Mouse (Mus musculus) monocyte, adult 2 months (primary cell): Measurements from ENCODE around the gene Cbfa2t2.
"Not testable (repeated sequence)": the region's sequence is repeated elsewhere in the genome, so short reads cannot be mapped to it uniquely, and the experiment has no call there.

ENCODE experiments used
- DNase-seq, 2 experiments: peaks; one replicate each; pipeline ENCODE4 v3.0.0; 2022; ENCODE audit warnings: low spot score in 2 of 2, low read depth in 1 of 2

Gene Cbfa2t2

GRCm38 (mm10) chr2:154467139-154467538 lies 30.9 kb downstream of the Cbfa2t2 start:
- DNase-seq = no peak

DNA sequence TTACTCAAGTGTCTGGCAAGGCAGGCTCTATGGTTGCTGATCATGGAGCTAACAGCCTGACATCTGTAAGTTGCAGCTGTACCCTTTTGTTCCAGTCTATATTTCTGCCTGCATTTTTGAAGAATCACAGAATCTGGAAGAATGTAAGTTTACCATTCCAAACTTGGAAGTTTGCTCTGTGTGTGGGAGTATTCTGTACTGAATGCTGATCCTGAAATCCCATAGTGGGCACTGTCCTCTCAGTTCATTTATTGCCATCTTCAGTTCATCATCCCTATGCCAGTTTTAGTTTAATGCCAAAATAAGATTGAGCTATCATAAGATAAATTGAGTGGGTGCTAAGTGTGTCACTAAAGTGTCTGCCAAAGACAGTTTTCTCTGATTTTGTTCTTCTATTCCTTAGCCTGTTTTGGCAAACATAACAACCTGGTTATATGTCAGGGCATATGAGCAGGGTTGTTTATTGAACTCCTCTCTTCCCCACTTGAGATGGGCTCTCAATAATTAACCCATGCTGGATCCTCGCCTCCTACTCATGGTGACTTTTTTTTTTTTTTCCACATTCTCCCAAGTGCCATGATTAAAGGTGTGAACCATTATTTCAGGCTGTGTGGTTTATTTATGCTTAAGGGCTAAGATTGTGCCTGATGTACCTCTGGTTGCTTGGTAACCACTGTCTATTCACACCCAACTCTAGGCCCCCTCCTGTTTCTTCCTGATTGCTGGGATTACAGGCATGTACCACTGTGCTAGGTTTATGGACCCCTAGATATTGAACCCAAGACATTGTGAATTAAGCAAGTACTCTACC lies 38.2 kb downstream of the Cbfa2t2 start:
- no peak for DNase-seq

- no peak for DNase-seq
Observed at GRCm38 (mm10) chr2:154475062-154475349, 38.7 kb downstream of the Cbfa2t2 start.

GRCm38 (mm10) chr2:154475861-154476260 lies 39.6 kb downstream of the Cbfa2t2 start:
- DNase-seq = no peak

- DNase-seq = no peak
Observed at GRCm38 (mm10) chr2:154477028-154477427, 40.7 kb downstream of the Cbfa2t2 start.

DNA sequence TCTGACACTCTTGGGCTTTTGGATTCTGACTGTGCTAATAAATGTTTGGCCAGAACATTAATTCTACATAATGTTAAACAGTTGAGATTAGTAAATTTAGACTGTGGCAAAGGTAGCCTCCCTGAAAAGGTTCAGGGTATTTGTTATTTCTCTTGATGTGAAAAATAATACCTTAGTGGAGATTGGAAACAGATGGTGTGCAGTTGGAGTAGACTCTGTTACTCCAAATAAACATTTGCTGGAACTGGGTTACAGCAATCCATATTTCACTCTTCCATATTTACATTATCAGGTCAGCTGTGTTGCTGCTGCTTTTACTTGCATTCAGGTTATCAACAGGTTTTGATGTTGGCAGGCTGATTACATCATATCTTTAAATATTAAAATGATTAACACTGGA lies 55.5 kb downstream of the Cbfa2t2 start:
- no peak for DNase-seq

- not testable (repeated sequence) for DNase-seq
Observed at GRCm38 (mm10) chr2:154493559-154493958, 57.3 kb downstream of the Cbfa2t2 start.

GRCm38 (mm10) chr2:154495021-154495420 lies 58.7 kb downstream of the Cbfa2t2 start:
- DNase-seq = no peak

DNA sequence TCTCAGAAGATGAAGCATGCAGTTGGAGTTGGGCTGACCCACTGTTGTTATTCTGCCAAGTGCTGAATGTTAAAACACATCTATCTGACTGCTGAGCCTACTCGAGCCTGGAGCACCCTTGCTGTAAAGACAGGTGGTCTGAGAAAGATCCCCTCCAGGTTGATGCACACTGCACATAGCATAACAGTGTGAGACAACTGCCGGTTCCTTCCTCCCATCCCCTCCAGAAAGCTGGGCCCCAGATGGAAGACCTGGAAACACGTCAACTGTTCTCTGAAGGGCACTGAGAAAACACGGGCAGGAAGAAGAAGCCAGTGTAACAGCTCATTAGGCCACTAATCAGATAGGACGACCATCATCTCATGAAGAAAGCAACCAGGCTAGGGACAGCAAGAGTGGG lies 62.3 kb downstream of the Cbfa2t2 start:
- DNase-seq = no peak

DNA sequence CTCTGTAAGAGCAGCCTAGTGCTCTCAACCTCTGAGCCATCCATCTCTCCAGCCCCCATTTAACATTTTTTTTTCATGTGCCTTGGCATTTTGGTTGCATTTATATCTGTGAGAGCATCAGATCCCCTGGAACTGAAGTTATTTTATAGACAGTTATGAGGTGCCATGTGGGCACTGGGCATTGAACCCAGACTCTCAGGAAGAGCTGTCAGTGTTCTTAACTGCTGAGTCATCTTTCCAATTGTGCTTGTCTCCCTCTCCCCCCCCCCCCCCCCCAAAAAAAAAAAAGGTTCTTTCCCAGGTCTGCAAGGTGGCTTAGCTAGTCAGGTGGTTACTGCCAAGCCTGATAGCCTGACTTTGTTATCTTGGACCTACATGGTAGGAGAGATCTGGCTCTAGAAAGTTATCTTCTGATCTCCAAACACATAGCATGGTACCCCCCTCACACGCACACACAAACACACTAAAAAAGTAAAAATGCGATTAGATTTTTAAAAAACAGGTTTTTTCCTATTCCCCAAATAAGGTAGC lies 63.5 kb downstream of the Cbfa2t2 start:
- DNase-seq = no peak

DNA sequence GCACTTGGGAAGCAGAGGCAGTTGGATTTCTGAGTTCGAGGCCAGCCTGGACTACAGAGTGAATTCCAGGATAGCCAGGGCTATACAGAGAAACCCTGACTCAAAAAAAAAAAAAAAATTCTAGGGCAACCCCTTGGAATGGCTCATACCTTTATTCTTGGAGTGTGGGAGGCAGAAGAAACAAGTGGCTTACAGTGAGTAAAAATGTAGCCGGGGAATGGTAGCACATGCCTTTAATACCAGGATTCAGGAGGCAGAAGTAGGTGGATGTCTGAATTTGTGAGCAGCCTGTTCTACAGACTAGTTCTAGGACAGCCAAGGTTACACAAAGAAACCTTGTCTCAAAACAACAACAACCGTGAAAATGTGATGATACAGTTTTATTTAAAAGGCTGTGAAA lies 64.5 kb downstream of the Cbfa2t2 start:
- no peak for DNase-seq

GRCm38 (mm10) chr2:154507076-154507475 lies 70.8 kb downstream of the Cbfa2t2 start:
- DNase-seq = no peak

- no peak for DNase-seq
Observed at GRCm38 (mm10) chr2:154507566-154508283, 71.4 kb downstream of the Cbfa2t2 start.

DNA sequence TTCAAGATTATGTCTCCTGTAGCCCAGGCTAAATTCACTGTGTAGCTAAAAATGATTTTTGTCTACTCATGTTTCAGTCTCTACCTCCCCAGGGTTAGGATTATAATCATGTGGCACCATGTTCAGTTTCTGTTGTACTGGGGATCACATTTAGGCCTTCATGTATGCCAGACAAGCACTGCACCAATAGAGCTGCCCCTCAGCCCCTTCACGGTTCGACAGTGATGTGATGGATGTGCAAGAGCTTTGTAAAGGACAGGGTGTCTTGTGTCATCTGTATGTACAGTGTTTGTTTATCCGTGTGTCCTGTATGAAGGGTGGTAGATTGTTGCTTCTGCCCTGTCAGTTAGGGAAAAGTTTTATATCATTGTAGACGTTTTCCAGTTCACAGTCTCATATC lies 72.2 kb downstream of the Cbfa2t2 start:
- no peak for DNase-seq

DNA sequence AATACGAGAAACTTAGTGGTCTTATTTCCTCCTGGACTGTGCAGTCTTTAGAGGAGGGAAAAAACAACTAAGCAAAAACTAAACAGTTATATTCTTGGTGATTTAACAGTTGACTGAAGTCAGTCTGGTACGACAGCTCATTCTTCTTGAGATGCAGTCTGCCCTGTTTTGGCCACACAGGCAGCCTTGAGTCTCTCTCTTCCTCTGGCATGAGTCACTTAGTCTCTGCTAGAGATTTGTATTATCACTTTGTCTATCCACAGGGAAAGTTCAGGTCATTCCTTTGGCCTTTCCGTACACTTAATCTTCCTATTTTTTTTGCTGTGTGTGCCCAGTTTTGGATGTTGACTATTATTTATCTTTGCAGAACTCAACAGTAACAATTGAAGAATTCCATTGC lies 73.9 kb downstream of the Cbfa2t2 start:
- DNase-seq = no peak

- no peak for DNase-seq
Observed at GRCm38 (mm10) chr2:154516944-154517343, 80.7 kb downstream of the Cbfa2t2 start.

DNA sequence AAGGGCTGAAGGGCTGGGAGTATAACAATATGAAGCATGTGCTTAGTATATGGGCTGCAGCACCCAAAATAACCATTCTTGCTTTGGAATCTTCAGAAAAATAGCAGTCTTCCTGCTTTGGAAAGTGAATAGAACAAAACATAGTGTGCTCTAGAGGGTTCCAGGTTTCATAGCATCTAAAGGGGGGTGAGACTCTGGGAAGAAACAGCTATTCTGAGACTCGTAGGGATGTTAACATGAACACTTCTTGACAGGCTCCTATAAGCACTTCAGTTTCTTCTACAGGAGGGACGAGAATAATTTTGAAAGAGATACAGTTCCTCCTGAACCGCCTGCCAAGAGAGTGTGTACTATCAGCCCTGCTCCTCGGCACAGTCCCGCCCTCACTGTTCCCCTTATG lies 81.1 kb downstream of the Cbfa2t2 start:
- DNase-seq = no peak

DNA sequence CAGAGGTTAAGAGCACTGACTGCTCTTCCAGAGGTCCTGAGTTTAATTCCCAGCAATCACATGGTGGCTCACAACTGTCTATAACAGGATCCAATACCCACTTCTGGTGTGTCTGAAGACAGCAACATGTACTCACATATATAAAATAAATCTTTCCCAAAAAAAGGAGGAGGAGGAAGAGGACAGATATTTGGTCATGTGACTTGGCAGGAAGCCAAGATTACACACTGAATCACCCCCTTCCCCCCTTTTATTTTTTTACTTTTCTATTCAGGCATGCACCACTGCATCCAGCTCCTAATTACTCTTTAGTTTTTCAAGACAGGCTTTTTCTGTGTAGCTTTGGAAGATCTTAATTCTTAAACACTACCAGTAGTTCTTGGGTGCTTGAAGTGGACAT lies 85.2 kb downstream of the Cbfa2t2 start:
- no peak for DNase-seq

- no peak for DNase-seq
Observed at GRCm38 (mm10) chr2:154522334-154522733, 86.1 kb downstream of the Cbfa2t2 start.

DNA sequence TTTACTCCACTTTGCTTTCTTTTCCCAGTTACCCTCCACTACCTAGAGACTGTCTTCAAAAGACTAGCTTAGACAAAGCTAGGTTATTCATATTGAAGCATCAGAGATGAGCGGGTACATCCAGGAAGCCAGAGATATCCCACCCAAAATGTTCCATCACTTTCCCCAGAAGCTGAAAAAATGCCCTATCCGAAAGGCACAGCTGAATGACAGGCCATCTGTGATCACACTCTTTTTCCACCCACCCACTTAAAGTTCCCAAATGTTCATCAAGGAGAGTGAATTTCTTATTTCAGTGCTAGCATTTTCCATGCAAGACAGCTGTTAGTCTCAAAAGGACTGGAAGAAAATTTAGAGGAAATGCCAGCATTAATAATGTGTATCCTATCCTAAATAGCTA lies 89.0 kb downstream of the Cbfa2t2 start:
- no peak for DNase-seq

GRCm38 (mm10) chr2:154526531-154526930 lies 90.2 kb downstream of the Cbfa2t2 start:
- DNase-seq = no peak

DNA sequence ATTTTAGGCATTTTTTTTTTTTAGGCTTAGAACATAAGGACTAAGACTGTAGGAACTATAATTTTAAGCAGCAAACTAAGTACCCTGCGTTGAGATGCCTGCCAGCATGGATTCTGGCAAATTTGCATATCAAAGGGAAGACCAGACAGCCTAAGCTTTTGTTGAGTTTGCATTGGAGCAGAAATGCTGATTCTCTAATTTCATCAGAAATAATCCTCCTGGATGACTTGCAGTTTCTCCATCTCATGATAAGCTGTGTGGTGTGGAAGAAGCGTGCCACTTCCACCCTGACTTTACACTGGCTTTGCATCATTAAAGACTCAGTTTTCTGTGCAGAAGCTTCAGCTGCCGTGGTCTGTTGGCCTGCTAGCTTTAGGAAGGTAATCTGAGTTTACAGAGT lies 96.6 kb downstream of the Cbfa2t2 start:
- DNase-seq = no peak
